Mouse (Mus musculus): ENCODE measurements at regions not wholly inside any gene's neighbourhood (a gene's known extent, or its start where the extent isn't known, plus 50 kb on each side); places are given as distances from the start of the nearest gene placed in this dataset.

- TF ChIP-seq CTCF (IDR thresholded peaks at IDR 0.05; ENCODE audit: insufficient read depth, low read length) (no peak), POLR2A (IDR thresholded peaks at IDR 0.05; ENCODE audit: borderline replicate concordance, extremely low read depth, low read depth, low read length) (no peak)
These were observed 93.5 kb downstream of the Thnsl2 start for GRCm38 (mm10) chr6:71050754-71051213.
